Mouse (Mus musculus): ENCODE measurements around the gene Padi1.

GRCm38 (mm10) chr4:140843670-140844280 lies 1.8 kb downstream of the Padi1 start:
- TF ChIP-seq CTCF (IDR thresholded peaks at IDR 0.05; ENCODE audit: low read depth, low read length), result no peak
- TF ChIP-seq POLR2A (IDR thresholded peaks at IDR 0.05; ENCODE audit: extremely low read depth, insufficient read depth, low read length), result no peak
